Mouse (Mus musculus): Measurements from ENCODE around the gene Mmp8.

Gene Mmp8

DNA sequence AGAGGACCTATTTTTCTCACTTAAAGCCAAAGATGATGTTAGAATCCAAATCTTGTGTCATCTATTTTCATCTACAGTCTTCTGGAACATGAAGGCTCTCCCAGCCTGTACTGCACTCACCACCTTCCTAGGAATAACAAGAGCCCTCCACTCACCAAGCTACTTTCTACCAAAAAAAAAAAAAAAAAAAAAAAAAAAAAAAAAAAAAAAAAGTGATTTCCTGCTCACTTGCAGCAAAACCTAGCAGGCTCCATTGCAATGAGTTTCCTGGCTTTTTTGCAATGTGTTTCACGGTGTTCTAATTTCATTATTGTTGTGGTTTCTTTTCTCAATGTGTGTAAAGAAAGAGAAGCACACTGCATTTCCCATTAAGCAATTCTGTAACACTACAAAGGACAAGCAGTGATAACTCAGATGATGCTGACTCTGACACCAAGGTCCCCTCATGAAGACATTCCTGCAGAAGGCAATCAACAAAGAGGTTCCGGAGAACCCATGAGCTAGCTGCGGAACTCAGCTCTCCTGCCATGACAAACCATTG lies 35.1 kb downstream of the Mmp8 start:
- DNase-seq (ENCODE audit: low spot score in 2 of 2) = no peak

DNA sequence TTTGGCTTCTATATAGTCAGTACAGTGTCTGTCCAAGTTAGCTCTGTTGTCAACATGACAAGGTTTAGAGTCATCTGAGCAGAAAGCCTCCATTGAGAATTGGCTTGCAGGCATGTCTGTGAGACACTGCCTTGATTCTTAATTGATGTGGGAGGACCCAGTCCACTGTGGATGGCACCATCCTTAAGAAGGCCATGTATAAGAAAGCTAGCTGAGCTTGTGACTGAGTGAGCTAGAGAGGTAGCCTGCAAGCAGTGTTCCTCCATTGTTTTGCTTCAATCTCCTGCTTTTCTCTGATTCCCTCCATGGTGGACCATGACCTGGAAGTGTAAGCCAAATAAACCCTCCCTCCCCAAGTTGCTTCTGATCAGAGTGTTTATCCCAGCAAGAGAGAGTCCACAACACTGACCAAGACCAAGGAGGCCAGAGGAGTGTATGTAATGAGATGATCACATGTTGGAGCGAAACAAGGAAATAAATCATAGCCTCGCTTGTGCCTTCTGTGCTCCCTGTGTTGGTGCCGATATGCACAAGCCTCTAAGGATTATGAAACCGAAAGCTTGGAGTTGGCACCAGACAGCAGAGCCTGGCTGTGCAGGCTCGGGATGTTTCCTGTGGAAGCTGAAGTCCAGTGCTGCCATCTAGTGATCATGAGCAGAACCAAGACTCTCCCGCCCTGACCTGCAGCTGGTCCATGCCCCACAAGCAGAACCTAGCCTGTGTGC lies 36.7 kb downstream of the Mmp8 start:
- peak; percentile 71 to 82 for DNase-seq (ENCODE audit: low spot score in 2 of 2)

DNA sequence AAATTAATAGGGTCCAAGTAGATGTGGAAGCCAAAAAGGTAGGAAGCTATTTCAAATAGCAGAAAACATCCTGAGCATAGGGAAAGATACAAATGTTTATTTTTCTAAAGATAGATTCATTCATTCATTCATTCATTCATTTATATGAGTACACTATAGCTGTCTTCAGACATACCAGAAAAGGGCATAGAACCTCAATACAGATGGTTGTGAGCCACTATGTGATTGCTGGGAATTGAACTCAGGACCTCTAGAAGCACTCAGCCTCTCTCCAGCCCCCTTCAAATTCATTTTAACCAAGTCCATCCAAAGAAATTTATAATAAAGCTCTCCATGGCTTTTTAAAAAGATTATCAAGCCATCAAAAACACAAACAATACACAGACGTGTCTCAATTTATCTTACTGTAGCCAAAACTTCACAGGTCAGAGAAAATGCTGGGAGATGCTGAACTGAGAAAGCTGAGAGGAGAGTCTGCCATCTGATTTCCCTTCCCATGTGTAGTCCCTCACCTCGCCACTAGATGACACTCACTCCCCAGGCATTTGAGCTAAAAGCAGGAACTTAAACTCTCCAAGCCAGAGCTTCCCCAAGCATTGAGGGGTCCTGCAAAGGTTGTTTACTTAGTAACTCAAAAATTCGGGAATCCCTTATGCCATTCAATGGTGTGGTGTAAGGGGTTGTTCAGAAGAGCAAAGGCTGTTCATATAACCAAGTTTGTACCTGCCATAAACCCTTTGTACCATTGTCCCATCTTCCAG lies 44.9 kb downstream of the Mmp8 start:
- peak; percentile 54 to 68 for DNase-seq (ENCODE audit: low spot score in 2 of 2)

DNA sequence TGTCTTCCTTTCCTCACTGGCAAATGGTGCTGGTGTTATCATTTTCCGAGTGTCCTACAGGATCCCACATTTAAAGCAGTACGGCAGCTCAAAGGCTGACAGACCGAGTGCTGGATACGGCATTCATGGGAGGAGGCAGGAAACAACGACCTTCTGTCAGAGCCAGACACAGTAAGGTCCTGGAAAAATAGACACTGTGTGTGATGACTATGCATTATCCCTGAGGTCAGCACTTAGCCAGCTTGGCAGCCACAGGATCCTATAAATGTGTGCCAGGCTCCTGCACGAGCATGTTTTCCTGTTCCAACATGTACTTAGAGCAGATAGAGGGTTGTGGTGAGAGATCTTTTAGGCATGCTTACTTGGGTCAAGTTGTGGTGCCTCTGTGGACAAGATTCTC lies 45.7 kb downstream of the Mmp8 start:
- no peak for DNase-seq (ENCODE audit: low spot score in 2 of 2)

DNA sequence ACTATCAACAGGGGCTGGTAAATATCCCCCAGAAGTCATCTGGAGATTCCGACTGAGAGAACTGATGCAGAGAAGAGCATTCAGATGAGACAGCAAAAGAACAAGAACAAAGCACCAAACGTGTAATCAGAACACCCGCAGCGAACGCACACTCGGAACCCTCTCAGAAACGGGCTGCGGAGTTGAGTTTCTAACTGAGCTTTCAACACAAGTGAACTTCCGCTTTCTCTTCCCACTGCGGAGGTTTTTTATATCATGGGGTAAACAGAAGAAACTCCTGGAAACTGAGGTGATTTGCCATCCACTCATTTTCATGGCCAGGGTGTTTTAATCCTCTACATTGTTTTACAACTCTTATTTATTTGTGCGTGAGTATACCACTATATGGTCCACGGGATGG lies 47.4 kb downstream of the Mmp8 start:
- DNase-seq (ENCODE audit: low spot score in 2 of 2) = no peak
